Mouse (Mus musculus): ENCODE results near the gene Cemip. TPM values are rescaled to one million over a fixed set of nuclear protein-coding genes. Genes with fewer than 3 reads are reported as not detected.
"Not testable (repeated sequence)": the region's sequence is repeated elsewhere in the genome, so short reads cannot be mapped to it uniquely, and the experiment has no call there.

Gene Cemip
- polyA plus RNA-seq, 1 experiment, result 11.2 TPM

DNA sequence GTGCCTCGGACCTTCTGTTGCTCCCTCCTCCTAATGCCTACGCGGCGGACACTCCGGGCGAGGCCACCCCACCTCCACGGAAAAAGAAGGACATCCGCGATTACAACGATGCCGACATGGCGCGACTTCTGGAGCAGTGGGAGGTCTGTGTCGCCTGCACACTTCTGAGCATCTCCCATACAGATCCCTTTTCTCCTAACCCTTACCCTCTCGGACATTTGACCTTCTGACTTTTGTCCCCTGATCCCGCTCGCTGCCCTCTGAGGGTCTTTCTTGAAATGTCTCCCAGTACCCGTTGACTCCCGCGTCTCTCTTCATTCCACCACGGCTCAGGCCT lies 194.0 kb downstream of the Cemip start:
- no peaks in the 10 kb centered on the region for H3K27me3 ChIP-seq (ENCODE audit: control insufficient read depth, insufficient read depth, insufficient read length)
- peak overlapping the region; percentile 89 for H3K4me2 ChIP-seq (ENCODE audit: low read depth)
- no peak for TF ChIP-seq POLR2A (IDR thresholded peaks at IDR 0.05; ENCODE audit: insufficient read length, low read depth)
- no peak for TF ChIP-seq POLR2AphosphoS2 (IDR thresholded peaks at IDR 0.05; ENCODE audit: insufficient read length, low read depth)
- TF ChIP-seq E2F4 (IDR thresholded peaks at IDR 0.05; ENCODE audit: insufficient read depth), result no peak
- no peak for TF ChIP-seq REST (IDR thresholded peaks at IDR 0.05; ENCODE audit: insufficient read depth, insufficient read length)
- H3K4me3 ChIP-seq, result peak overlapping the region; percentile 93
- peak overlapping the region; percentile 47 for H3ac ChIP-seq (ENCODE audit: control insufficient read depth, insufficient read length)
- H3K36me3 ChIP-seq (ENCODE audit: control insufficient read depth, insufficient read depth), result peaks cover 14% of the 10 kb centered on the region
- peaks cover 35% of the 10 kb centered on the region for H3K79me2 ChIP-seq (ENCODE audit: control insufficient read depth, insufficient read depth)

DNA sequence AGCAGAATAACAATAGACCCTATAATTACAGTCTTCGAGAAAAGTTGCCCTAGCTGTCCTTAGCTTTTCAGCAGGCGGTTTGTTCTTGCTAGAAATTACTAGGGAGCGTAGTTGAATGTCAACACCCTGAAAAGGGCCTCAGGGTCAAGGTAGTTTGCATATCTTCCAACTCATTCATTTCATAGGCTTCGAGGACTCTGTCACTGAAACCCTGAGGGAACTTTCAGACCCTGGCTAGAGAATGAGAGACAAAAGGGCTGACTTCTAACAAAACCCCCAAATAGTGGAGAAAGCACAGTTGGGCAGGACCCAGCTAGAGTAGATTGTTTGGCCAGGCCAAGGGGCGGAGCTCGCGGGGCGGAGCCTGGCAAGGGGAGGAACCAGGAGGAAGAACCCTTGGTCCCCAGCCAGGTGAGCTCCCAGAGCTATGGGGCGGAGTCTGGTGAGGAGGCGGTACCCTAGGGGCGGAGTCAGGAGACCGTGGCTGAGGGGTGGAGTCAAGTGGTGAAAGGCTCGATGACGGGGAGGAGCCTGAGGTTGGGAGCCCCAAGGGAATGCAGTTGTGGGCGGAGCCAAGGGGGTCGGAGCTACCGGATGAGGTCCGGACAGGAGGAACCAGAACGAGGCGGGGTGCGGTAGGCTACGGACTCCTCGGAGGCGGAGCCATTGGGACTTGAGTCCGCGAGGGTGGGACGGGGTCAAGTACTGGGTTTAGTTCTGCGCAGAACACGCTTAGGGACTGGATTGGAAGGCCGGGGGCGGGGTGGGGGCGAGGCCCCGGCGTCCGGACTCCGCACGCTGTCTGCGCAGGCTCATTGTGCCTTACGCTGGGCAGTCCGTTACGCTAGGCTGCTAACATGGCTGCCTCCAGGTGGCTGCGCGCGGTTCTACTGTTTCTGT lies 194.6 kb downstream of the Cemip start:
- peaks cover 35% of the 10 kb centered on the region for H3K79me2 ChIP-seq (ENCODE audit: control insufficient read depth, insufficient read depth)
- peak overlapping the region; percentile 47 for H3ac ChIP-seq (ENCODE audit: control insufficient read depth, insufficient read length)
- TF ChIP-seq REST (IDR thresholded peaks at IDR 0.05; ENCODE audit: insufficient read depth, insufficient read length) (no peak), SRF (IDR thresholded peaks at IDR 0.05; ENCODE audit: control insufficient read depth, insufficient read length, low read depth) (peak; percentile 34), USF1 (IDR thresholded peaks at IDR 0.05; ENCODE audit: low read depth) (no peak), MYOG (IDR thresholded peaks at IDR 0.05; ENCODE audit: control insufficient read depth in 1 of 3, insufficient read depth in 1 of 3, insufficient read length in 2 of 3, low read depth in 2 of 3) (no peak), MYOD1 (IDR thresholded peaks at IDR 0.05; ENCODE audit: control insufficient read depth in 1 of 3, insufficient read length in 2 of 3, low read depth in 2 of 3) (peak in 1 of 3 experiments; percentile 5), TCF12 (IDR thresholded peaks at IDR 0.05; ENCODE audit: insufficient read depth, poor library complexity, severe bottlenecking) (no peak), TCF3 (IDR thresholded peaks at IDR 0.05; ENCODE audit: insufficient read length, low read depth) (no peak), POLR2A (IDR thresholded peaks at IDR 0.05; ENCODE audit: insufficient read length, low read depth) (peak; percentile 95), POLR2AphosphoS2 (IDR thresholded peaks at IDR 0.05; ENCODE audit: insufficient read length, low read depth) (peak; percentile 98)
- peak overlapping the region; percentile 89 for H3K4me2 ChIP-seq (ENCODE audit: low read depth)
- H3K36me3 ChIP-seq (ENCODE audit: control insufficient read depth, insufficient read depth), result peaks cover 13% of the 10 kb centered on the region
- H3K4me3 ChIP-seq, result peak overlapping the region; percentile 93
- H3K27me3 ChIP-seq (ENCODE audit: control insufficient read depth, insufficient read depth, insufficient read length), result no peaks in the 10 kb centered on the region

DNA sequence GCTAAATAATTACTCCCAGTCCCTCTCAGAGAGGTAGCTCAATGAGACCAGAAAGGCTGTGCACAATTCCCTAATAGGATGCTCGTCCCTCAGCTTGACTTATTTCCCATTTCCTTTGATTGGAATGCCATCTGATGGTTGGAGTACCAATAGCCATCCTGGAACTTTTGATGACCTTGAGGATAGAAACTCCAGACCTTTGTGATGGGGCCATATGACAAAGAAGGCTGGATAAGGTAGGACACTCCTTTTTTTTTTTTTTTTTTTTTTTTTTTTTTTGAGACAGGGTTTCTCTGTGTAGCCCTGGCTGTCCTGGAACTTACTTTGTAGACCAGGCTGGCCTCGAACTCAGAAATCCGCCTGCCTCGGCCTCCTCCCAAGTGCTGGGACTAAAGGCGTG lies 196.4 kb downstream of the Cemip start:
- not testable (repeated sequence) for H3ac ChIP-seq (ENCODE audit: control insufficient read depth, insufficient read length); H3K4me3 ChIP-seq; H3K27me3 ChIP-seq (ENCODE audit: control insufficient read depth, insufficient read depth, insufficient read length); H3K36me3 ChIP-seq (ENCODE audit: control insufficient read depth, insufficient read depth)
- peak overlapping the region; percentile 28 for H3K4me2 ChIP-seq (ENCODE audit: low read depth)
- peaks cover 26% of the 10 kb centered on the region for H3K79me2 ChIP-seq (ENCODE audit: control insufficient read depth, insufficient read depth)

DNA sequence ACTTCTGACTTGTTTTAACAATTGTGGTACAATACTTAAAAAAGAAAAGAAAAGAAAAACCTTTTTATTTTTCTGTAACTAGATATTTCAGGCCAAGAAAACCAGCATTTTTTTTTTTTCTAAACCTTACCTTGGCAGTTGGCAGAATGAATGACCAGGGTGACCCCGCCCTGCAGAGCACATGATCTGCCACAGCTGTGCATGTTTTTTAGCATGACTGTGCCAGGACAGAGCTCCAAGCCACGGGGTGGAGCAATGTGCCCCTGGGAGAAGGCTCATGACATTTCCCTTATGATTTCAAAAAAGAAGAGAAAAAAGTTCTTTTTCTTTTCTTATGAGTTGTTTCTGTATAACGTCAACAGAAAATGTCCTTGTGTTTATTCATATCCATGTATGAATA lies 196.9 kb downstream of the Cemip start:
- Histone ChIP-seq H3K27me3 (ENCODE audit: control insufficient read depth, insufficient read depth, insufficient read length) (no peaks in the 10 kb centered on the region), H3ac (ENCODE audit: control insufficient read depth, insufficient read length) (no peak overlapping the region), H3K4me2 (ENCODE audit: low read depth) (peak overlapping the region; percentile 28), H3K36me3 (ENCODE audit: control insufficient read depth, insufficient read depth) (no peaks in the 10 kb centered on the region), H3K4me3 (no peak overlapping the region), H3K79me2 (ENCODE audit: control insufficient read depth, insufficient read depth) (peaks cover 20% of the 10 kb centered on the region)
- no peak for TF ChIP-seq TCF3 (IDR thresholded peaks at IDR 0.05; ENCODE audit: insufficient read length, low read depth)
- no peak for TF ChIP-seq POLR2A (IDR thresholded peaks at IDR 0.05; ENCODE audit: insufficient read length, low read depth)
- no peak for TF ChIP-seq REST (IDR thresholded peaks at IDR 0.05; ENCODE audit: insufficient read depth, insufficient read length)
- peak; percentile 51 for TF ChIP-seq POLR2AphosphoS2 (IDR thresholded peaks at IDR 0.05; ENCODE audit: insufficient read length, low read depth)
- TF ChIP-seq TCF12 (IDR thresholded peaks at IDR 0.05; ENCODE audit: insufficient read depth, poor library complexity, severe bottlenecking), result no peak
- no peak for TF ChIP-seq CEBPB (IDR thresholded peaks at IDR 0.05; ENCODE audit: insufficient read depth, poor library complexity, severe bottlenecking)
- TF ChIP-seq MYOG (IDR thresholded peaks at IDR 0.05; ENCODE audit: control insufficient read depth in 1 of 3, insufficient read depth in 1 of 3, insufficient read length in 2 of 3, low read depth in 2 of 3), result peak; percentile 11 to 88 (median 22)
- no peak for TF ChIP-seq E2F4 (IDR thresholded peaks at IDR 0.05; ENCODE audit: insufficient read depth)
- peak in 2 of 3 experiments; percentile 62 to 84 for TF ChIP-seq MYOD1 (IDR thresholded peaks at IDR 0.05; ENCODE audit: control insufficient read depth in 1 of 3, insufficient read length in 2 of 3, low read depth in 2 of 3)
- peak; percentile 71 for TF ChIP-seq USF1 (IDR thresholded peaks at IDR 0.05; ENCODE audit: low read depth)
- TF ChIP-seq MAX (IDR thresholded peaks at IDR 0.05; ENCODE audit: low read depth), result peak; percentile 14
- no peak for TF ChIP-seq SRF (IDR thresholded peaks at IDR 0.05; ENCODE audit: control insufficient read depth, insufficient read length, low read depth)

DNA sequence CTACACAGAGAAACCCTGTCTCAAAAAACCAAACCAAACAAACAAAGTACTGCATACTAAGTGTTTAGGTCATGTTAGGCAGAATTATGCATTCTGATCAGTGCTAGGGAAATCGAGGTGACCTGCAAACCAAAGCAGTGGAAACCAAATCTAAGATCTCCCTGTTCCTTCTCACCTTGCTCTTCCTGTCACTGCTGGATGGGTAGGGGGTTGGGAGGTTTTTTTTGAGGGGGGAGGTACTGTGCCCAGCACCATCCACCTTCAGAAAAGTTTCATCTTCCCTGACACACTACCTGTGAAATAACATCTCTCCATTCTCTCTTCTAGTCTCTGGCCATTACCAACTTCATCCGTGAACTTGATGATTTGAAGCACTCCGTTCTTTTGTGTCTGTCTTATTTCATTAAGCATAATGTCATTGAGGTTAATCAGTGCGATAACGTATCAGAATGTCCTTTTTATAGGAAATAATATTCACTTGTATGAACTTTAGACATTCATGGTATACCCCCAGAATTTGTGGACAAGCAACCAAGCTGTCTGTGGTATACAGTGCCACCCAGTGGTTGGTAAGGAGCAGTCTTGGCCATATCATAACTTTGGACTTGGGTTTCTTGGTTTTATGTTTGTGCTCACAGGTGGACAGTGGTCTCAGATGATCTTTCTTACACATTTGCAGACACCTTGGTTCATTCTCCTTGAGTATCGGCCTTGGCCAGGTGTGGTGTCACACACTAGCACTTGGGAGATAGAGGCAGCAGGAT lies 199.8 kb downstream of the Cemip start:
- Histone ChIP-seq H3K27me3 (ENCODE audit: control insufficient read depth, insufficient read depth, insufficient read length) (no peaks in the 10 kb centered on the region), H3K4me3 (no peak overlapping the region), H3K4me2 (ENCODE audit: low read depth) (no peak overlapping the region), H3ac (ENCODE audit: control insufficient read depth, insufficient read length) (no peak overlapping the region), H3K36me3 (ENCODE audit: control insufficient read depth, insufficient read depth) (no peaks in the 10 kb centered on the region), H3K79me2 (ENCODE audit: control insufficient read depth, insufficient read depth) (peaks cover 14% of the 10 kb centered on the region)
- TF ChIP-seq USF1 (IDR thresholded peaks at IDR 0.05; ENCODE audit: low read depth) (no peak), TCF3 (IDR thresholded peaks at IDR 0.05; ENCODE audit: insufficient read length, low read depth) (no peak)
